Mouse (Mus musculus) inflammation-experienced regulatory T-cells (primary cell): ENCODE results near the gene Amdhd1. TPM values are rescaled to one million over a fixed set of nuclear protein-coding genes. Genes with fewer than 3 reads are reported as not detected.

ENCODE experiments used
- polyA plus RNA-seq, 2 experiments: library from polyadenylated mRNA; unstranded; fragments of 100-300 nt; shearing (Covaris generic); gene quantifications; one replicate each; pipeline ENCODE4 v1.2.1; 2017

Gene Amdhd1
- polyA plus RNA-seq = 1 to 10 TPM in 1 of 2 experiments, under 1 TPM in 1; 0.31 to 1.0 TPM

GRCm38 (mm10) chr10:93539775-93540430 is at the start of gene Amdhd1:
TSS of gene Amdhd1 (minus strand) at chr10:93540033.

GRCm38 (mm10) chr10:93589281-93589848 is 49.5 kb upstream of the Amdhd1 start, which contains the start of gene Snrpf:
TSS of gene Snrpf (minus strand) at chr10:93589706.

DNA sequence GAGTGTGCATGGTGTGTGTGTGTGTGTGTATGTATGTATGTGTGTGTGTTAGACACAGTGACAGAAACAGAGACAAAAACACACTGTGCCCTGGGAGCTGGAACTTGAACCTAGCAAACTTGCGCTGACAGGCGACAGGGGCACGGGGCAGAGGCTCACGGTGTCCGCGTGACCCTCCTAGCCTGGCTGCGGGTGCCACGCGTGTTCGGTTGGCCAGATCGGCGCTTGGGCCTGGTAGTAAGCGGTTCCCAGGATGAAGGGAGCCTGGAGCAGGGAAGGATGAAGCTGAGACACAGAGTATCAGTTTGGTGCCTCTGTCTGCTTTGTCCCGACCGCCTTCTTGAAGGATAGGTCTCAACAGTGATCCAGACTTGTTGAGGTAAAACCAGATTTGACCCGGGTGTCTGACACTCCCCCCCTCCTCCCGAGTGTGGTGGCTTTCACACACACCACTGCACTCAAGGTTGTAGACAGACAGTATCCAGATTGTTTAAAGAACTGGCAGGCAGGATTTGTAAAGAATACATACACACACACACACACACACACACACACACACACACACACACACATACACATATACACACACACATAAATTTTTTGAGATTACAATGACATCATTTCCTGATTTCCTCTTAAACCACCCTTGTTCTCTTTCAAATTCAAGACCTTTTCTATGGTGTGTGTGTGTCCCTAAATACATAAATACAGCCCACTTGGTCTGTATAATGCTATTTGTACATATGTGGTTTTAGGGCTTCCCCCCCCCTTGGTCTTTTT is 788 bp upstream of the Amdhd1 start, which contains the start of gene Ccdc38:
Gene Ccdc38 (plus strand): TSS at position 202 of the 780 bp plus-strand sequence.

DNA sequence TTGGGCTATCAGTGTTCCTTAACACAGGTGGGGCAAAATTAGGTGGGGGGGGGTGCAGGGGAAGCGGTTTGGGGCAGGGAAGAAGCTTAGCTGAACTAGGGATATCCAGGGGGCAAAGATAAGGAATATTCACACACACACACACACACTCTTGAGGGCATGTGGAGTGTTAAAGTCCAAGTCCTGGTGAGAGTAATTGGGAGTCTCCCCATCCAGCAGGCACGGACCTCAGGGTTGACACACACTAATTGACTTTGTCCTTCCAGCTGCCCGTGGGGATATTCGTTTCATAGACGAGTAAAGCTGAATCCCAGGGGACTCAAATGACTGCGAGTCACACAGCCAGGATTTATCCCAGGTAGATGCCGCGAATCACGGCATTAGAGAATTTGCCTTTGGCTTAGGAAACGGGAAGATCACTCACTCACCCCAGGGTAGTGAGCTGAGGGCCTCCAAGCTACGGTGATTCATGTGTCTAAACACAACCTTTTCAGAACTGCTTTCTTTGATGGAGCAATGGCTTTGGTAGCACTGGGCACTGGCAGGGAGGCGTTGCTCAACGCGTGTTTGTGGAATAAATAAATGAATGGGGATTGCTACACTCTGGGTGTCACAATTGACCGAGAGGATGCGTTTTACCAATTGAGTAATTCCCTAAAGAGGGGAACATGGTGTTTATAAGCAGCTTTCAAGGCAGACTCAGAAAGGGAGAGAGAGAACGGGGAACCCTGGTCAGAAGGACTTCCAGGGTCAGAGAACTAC is 51.6 kb downstream of the Amdhd1 start, which contains the start of gene Hal:
Gene Hal (plus strand): TSS at position 703 of the 762 bp plus-strand sequence.

Other genes starting within 250 kb of the Amdhd1 start
- 10 to 100 TPM; 68.0 to 81.2 TPM for gene Elk3, start 228.9 kb downstream of the Amdhd1 start, polyA plus RNA-seq
- gene Lta4h, start 86.6 kb downstream of the Amdhd1 start, polyA plus RNA-seq = 100 to 1,000 TPM; 251 to 272 TPM
- not detected for gene Hal, start 51.3 kb downstream of the Amdhd1 start, polyA plus RNA-seq
- under 1 TPM; 0.24 to 0.90 TPM for gene Ccdc38, start 599 bp upstream of the Amdhd1 start, polyA plus RNA-seq
- gene Snrpf, start 49.7 kb upstream of the Amdhd1 start, polyA plus RNA-seq = 10 to 100 TPM; 43.3 to 45.1 TPM
- 1 to 10 TPM in 1 of 2 experiments, under 1 TPM in 1; 0.83 to 1.7 TPM for gene Ntn4, start 100.6 kb upstream of the Amdhd1 start, polyA plus RNA-seq